Mouse (Mus musculus) midbrain, embryonic 16.5 days (tissue): ENCODE data around the gene Reln. TPM values are rescaled to one million over a fixed set of nuclear protein-coding genes. Genes with fewer than 3 reads are reported as not detected.
A peak's percentile ranks its signal among the peaks of the same experiment; 100 is the strongest.

ENCODE experiments used
- ATAC-seq: fragments of 200-750 bp; cut with Nextera tagmentation; 2 replicates; pipeline ENCODE4 v1.8.0; 2017; ENCODE audit warnings: moderate TSS enrichment
- H3K27ac ChIP-seq: fragments of 300-500 bp; sonication (generic); 2 replicates; pipeline ENCODE4 v1.5.1; 2014; ENCODE audit warnings: mild to moderate bottlenecking, low read length, mixed read lengths
- H3K27me3 ChIP-seq: fragments of 300-500 bp; sonication (generic); 2 replicates; pipeline ENCODE4 v1.6.1; 2014; ENCODE audit warnings: low read depth, low read length, mixed read lengths; ENCODE audit not compliant: control insufficient read depth, insufficient read depth
- H3K36me3 ChIP-seq: fragments of 300-500 bp; sonication (generic); 2 replicates; pipeline ENCODE4 v1.6.1; 2014; ENCODE audit warnings: mild to moderate bottlenecking, low read length, moderate library complexity, mixed read lengths; ENCODE audit not compliant: control insufficient read depth, insufficient read depth
- H3K4me1 ChIP-seq: fragments of 300-500 bp; sonication (generic); 2 replicates; pipeline ENCODE4 v1.6.1; 2014; ENCODE audit warnings: mild to moderate bottlenecking, low read length, mixed read lengths; ENCODE audit not compliant: control insufficient read depth, insufficient read depth
- H3K4me2 ChIP-seq: fragments of 300-500 bp; sonication (generic); 2 replicates; pipeline ENCODE4 v1.6.1; 2014; ENCODE audit warnings: mild to moderate bottlenecking, low read length, mixed read lengths
- H3K4me3 ChIP-seq: fragments of 300-500 bp; sonication (generic); 2 replicates; pipeline ENCODE4 v1.5.1; 2014; ENCODE audit warnings: low read depth, mild to moderate bottlenecking, low read length, moderate library complexity, mixed read lengths
- H3K9ac ChIP-seq: fragments of 300-500 bp; sonication (generic); 2 replicates; pipeline ENCODE4 v1.6.1; 2014; ENCODE audit warnings: low read depth, low read length, mixed read lengths
- H3K9me3 ChIP-seq: fragments of 300-500 bp; sonication (generic); replicated peaks from 2 replicates; pipeline ENCODE4 v1.6.1; 2014; ENCODE audit warnings: mild to moderate bottlenecking, low read length, mixed read lengths; ENCODE audit not compliant: control insufficient read depth, poor library complexity, severe bottlenecking
- WGBS: fragments of 180-500 bp; shearing (Covaris S2); extraction: QIAGEN DNeasy Blood & Tissue Kit; methylation state at CpG from one replicate; pipeline ENCODE4 v1.1.7; 2014; 5-methylcytosine and 5-hydroxymethylcytosine counted together
- polyA plus RNA-seq: library from polyadenylated mRNA; unstranded; fragments of >200 nt; fragmentation: Nextera tagmentation; extraction: Ambion mirVana; gene quantifications from 2 replicates; pipeline ENCODE4 v1.2.1, GENCODE M21; 2015

The Reln gene
- polyA plus RNA-seq, 1 experiment from 2014 or later, result 39.5 TPM

DNA sequence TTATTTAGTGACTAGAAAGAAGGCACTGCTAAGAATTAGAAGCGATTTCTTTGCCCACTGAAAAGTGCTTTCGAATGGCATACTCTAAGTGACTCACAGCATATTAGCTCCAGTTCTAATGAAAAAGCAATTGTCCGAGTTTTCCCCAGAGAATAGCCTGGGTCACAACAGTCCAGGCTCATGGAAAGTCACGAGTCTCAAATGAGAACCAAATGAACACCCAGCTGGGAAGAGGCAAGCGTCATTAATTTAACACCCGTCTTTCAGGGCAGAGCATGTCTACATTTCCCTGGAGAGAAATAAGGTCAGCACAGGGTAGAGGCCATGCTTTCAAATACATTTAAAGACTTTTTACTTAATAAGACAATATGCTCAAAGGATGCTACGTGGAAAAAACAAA, 312.8 kb downstream of the Reln start:
- ATAC-seq, result 0 out of 2 replicates have a peak, but pooled peaks have one; percentile 37
- H3K27me3 ChIP-seq, result no peaks in the 10 kb centered on the region
- no peaks in the 10 kb centered on the region for H3K36me3 ChIP-seq
- no peak overlapping the region for H3K9ac ChIP-seq
- no peak overlapping the region for H3K4me2 ChIP-seq
- WGBS, result 27% methylated on average over 7 of the region's 7 CpGs
- no peak overlapping the region for H3K4me3 ChIP-seq
- no peaks in the 10 kb centered on the region for H3K9me3 ChIP-seq
- H3K27ac ChIP-seq, result no peak overlapping the region
- no peaks in the 10 kb centered on the region for H3K4me1 ChIP-seq

DNA sequence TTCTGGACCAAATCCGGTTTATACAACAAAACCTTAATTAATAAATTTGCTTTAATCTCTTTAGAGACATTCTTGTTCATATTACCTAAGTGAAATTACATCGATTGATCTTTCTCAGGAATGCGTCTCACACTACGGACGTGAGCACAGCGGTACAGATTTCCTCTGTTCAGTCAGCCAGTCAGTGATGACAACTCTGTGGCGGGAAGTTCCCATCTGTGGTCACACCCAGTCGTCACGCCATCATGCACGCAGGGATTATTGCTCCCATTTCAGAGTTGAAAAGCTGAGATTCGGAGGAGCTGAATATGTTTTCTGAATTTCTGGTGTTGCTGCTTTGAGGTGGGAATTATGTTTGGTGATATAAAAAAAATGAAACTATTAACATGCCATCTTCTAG, 316.1 kb downstream of the Reln start:
- Histone ChIP-seq H3K27ac (no peak overlapping the region), H3K9me3 (no peaks in the 10 kb centered on the region), H3K9ac (no peak overlapping the region), H3K4me3 (no peak overlapping the region), H3K27me3 (no peaks in the 10 kb centered on the region), H3K36me3 (no peaks in the 10 kb centered on the region), H3K4me2 (no peak overlapping the region), H3K4me1 (no peaks in the 10 kb centered on the region)
- 73% methylated on average over 11 of the region's 11 CpGs for WGBS
- ATAC-seq, result no peak

DNA sequence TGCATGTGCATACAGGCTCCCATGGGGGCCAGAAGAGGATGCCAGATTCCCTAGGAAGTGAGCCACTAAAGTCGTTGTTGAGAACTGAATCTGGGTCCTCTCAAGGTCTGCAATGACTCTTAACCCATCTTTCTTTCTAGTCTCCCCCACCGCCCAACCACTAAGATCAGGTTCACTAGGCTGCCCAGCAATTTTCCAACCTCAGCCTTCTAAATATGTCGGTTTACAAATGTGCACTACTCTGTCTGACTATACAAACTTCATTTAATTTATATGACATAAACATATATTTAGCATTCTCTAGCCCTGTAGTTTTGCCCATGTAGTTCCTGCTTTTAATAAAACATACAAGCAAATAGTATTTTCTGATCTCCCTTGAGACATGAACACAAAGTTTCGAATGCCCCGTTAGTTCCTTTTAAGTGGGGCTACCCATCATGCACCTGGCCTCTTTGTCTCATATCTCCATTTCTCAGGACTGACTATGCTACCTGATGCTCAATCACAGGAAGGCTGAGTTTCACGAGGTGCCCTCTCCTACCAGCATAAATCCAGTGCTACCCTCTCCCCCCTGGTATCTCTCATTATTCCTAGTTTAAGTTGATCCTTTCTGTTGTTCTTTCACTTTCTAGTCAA, 317.1 kb downstream of the Reln start:
- no peak overlapping the region for H3K27ac ChIP-seq

DNA sequence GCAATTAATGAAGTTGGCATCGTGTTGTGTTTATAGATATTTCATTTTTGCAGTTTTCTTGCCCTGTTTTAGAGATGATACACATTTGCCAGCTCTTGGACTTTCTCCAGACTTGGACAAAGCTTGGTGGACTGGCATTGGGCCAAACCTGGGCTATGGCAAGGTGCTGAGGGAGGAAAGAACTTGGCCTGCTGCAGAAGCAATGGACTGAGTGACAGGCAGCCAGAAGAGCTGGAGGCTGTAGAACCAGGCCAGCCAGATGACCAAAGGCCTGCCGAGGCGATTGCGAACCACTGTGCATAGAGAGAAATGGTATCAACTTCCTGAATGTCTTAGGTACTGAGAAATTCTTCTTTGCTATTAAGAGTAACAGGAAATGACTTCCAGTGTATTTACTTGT, 318.8 kb downstream of the Reln start:
- ATAC-seq, result no peak
- 87% methylated on average over 4 of the region's 4 CpGs for WGBS
- H3K9ac ChIP-seq, result no peak overlapping the region

More for the DNA sequence above, 317.1 kb downstream of the Reln start:
- Histone ChIP-seq H3K9me3 (no peaks in the 10 kb centered on the region), H3K36me3 (no peaks in the 10 kb centered on the region), H3K4me1 (no peaks in the 10 kb centered on the region), H3K4me2 (no peak overlapping the region), H3K9ac (no peak overlapping the region), H3K4me3 (no peak overlapping the region), H3K27me3 (no peaks in the 10 kb centered on the region)
- ATAC-seq, result no peak
- 89% methylated on average over 6 of the region's 6 CpGs for WGBS

GRCm38 (mm10) chr5:22024108-22024507, 320.4 kb downstream of the Reln start:
- Histone ChIP-seq H3K9ac (no peak overlapping the region), H3K4me1 (no peaks in the 10 kb centered on the region), H3K36me3 (no peaks in the 10 kb centered on the region), H3K9me3 (no peaks in the 10 kb centered on the region), H3K4me2 (no peak overlapping the region), H3K27ac (no peak overlapping the region), H3K27me3 (no peaks in the 10 kb centered on the region), H3K4me3 (no peak overlapping the region)
- WGBS, result 80% methylated on average over 3 of the region's 3 CpGs
- no peak for ATAC-seq

More for the DNA sequence above, 318.8 kb downstream of the Reln start:
- Histone ChIP-seq H3K4me2 (no peak overlapping the region), H3K9me3 (no peaks in the 10 kb centered on the region), H3K4me1 (no peaks in the 10 kb centered on the region), H3K36me3 (no peaks in the 10 kb centered on the region), H3K4me3 (no peak overlapping the region), H3K27me3 (no peaks in the 10 kb centered on the region), H3K27ac (no peak overlapping the region)

DNA sequence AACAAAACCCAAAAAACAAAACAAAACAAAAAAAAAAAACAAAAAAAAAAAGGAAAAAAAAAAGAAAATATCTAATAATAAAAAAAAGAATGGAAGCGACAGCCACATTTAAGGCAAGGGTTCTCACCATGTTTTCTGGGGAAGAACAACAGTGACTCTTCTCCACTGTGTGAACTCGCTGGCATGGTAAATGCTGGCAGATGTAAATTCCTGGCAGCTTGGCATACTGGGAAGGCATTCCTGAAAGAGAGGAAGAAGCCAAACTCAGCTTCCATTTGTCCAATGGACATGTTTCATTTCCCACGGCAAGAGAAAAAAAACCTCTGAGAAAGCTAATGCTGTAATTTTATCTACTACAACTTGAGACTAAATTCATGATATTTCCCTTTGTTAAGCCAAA, 326.6 kb downstream of the Reln start:
- Histone ChIP-seq H3K4me3 (no peak overlapping the region), H3K9ac (no peak overlapping the region), H3K9me3 (no peaks in the 10 kb centered on the region), H3K27ac (no peak overlapping the region), H3K36me3 (no peaks in the 10 kb centered on the region), H3K27me3 (no peaks in the 10 kb centered on the region), H3K4me2 (no peak overlapping the region), H3K4me1 (no peaks in the 10 kb centered on the region)
- ATAC-seq, result no peak
- 92% methylated on average over 3 of the region's 3 CpGs for WGBS

- no peak overlapping the region for H3K9ac ChIP-seq
- H3K4me3 ChIP-seq, result no peak overlapping the region
- no peak overlapping the region for H3K4me2 ChIP-seq
- H3K36me3 ChIP-seq, result no peaks in the 10 kb centered on the region
- ATAC-seq, result no peak
- H3K27me3 ChIP-seq, result no peaks in the 10 kb centered on the region
- WGBS, result 69% methylated on average over 3 of the region's 3 CpGs
- H3K9me3 ChIP-seq, result no peaks in the 10 kb centered on the region
- no peaks in the 10 kb centered on the region for H3K4me1 ChIP-seq
- H3K27ac ChIP-seq, result no peak overlapping the region
Observed at GRCm38 (mm10) chr5:22014459-22014858, 330.0 kb downstream of the Reln start.

GRCm38 (mm10) chr5:22009142-22009541, 335.4 kb downstream of the Reln start:
- no peak for ATAC-seq
- no peaks in the 10 kb centered on the region for H3K36me3 ChIP-seq
- no peaks in the 10 kb centered on the region for H3K4me1 ChIP-seq
- no peak overlapping the region for H3K4me2 ChIP-seq
- no peak overlapping the region for H3K9ac ChIP-seq
- H3K27me3 ChIP-seq, result no peaks in the 10 kb centered on the region
- H3K9me3 ChIP-seq, result no peaks in the 10 kb centered on the region
- 80% methylated on average over 8 of the region's 8 CpGs for WGBS
- no peak overlapping the region for H3K27ac ChIP-seq
- H3K4me3 ChIP-seq, result no peak overlapping the region

GRCm38 (mm10) chr5:22007304-22008059, 337.0 kb downstream of the Reln start:
- Histone ChIP-seq H3K27me3 (no peaks in the 10 kb centered on the region), H3K9ac (no peak overlapping the region), H3K9me3 (no peaks in the 10 kb centered on the region), H3K4me3 (no peak overlapping the region), H3K4me1 (no peaks in the 10 kb centered on the region), H3K27ac (no peak overlapping the region), H3K36me3 (no peaks in the 10 kb centered on the region), H3K4me2 (no peak overlapping the region)
- peak; percentile 33; the same call in 1 of the 2 replicates for ATAC-seq
- 63% methylated on average over 11 of the region's 11 CpGs for WGBS
